Mouse (Mus musculus): Measurements from ENCODE around the gene Akr1b3. TPM values are rescaled to one million over a fixed set of nuclear protein-coding genes. Genes with fewer than 3 reads are reported as not detected.
A peak's percentile ranks its signal among the peaks of the same experiment; 100 is the strongest.

Akr1b3 gene
- total RNA-seq, 2 experiments from 2014 or later, result 57.2 to 60.9 TPM

- DNase-seq (ENCODE audit: extremely low spot score in 1 of 2, low spot score in 2 of 2), result no peak
- intact Hi-C loops (cut with DNase I), result no loop called here
These were observed 30.4 kb downstream of the Akr1b3 start for GRCm38 (mm10) chr6:34286841-34287240.

GRCm38 (mm10) chr6:34278385-34278784 is 38.9 kb downstream of the Akr1b3 start:
- intact Hi-C loops (cut with DNase I), result loop anchor here (5.0 kb wide), 1 partner anchor 71 kb away; no protein-coding TSS in a partner anchor

GRCm38 (mm10) chr6:34277665-34278064 is 39.6 kb downstream of the Akr1b3 start:
- peak; percentile 54 to 73 for DNase-seq (ENCODE audit: extremely low spot score in 1 of 2, low spot score in 2 of 2)
- intact Hi-C loops (cut with DNase I), result loop anchor here (5.0 kb wide), 1 partner anchor 70 kb away; no protein-coding TSS in a partner anchor

More at GRCm38 (mm10) chr6:34278385-34278784, 38.9 kb downstream of the Akr1b3 start:
- no peak for DNase-seq (ENCODE audit: extremely low spot score in 1 of 2, low spot score in 2 of 2)

GRCm38 (mm10) chr6:34274346-34274745 is 42.9 kb downstream of the Akr1b3 start:
- intact Hi-C loops (cut with DNase I), result no loop called here
- DNase-seq (ENCODE audit: extremely low spot score in 1 of 2, low spot score in 2 of 2), result peak; percentile 36 to 44

GRCm38 (mm10) chr6:34273073-34273472 is 44.2 kb downstream of the Akr1b3 start:
- intact Hi-C loops (cut with DNase I), result no loop called here

GRCm38 (mm10) chr6:34272462-34272861 is 44.8 kb downstream of the Akr1b3 start:
- intact Hi-C loops (cut with DNase I), result no loop called here

More at GRCm38 (mm10) chr6:34273073-34273472, 44.2 kb downstream of the Akr1b3 start:
- DNase-seq (ENCODE audit: extremely low spot score in 1 of 2, low spot score in 2 of 2), result no peak

GRCm38 (mm10) chr6:34270717-34271116 is 46.6 kb downstream of the Akr1b3 start:
- intact Hi-C loops (cut with DNase I), result no loop called here
- no peak for DNase-seq (ENCODE audit: extremely low spot score in 1 of 2, low spot score in 2 of 2)

More at GRCm38 (mm10) chr6:34272462-34272861, 44.8 kb downstream of the Akr1b3 start:
- DNase-seq (ENCODE audit: extremely low spot score in 1 of 2, low spot score in 2 of 2), result no peak

GRCm38 (mm10) chr6:34258546-34258945 is 58.7 kb downstream of the Akr1b3 start:
- intact Hi-C loops (cut with DNase I), result no loop called here
- DNase-seq (ENCODE audit: extremely low spot score in 1 of 2, low spot score in 2 of 2), result no peak

Other genes starting within 250 kb of the Akr1b3 start
- 10 to 100 TPM; 42.1 to 42.7 TPM for gene Slc35b4, start 140.4 kb downstream of the Akr1b3 start, total RNA-seq (2021)
- 1 to 10 TPM in 1 of 2 experiments, under 1 TPM in 1; 0.84 to 1.1 TPM for gene Akr1b8, start 36.6 kb upstream of the Akr1b3 start, total RNA-seq (2021)
- gene Akr1b10, start 66.7 kb upstream of the Akr1b3 start, total RNA-seq (2021), result 10 to 100 TPM; 15.6 to 15.7 TPM
- gene Akr1b7, start 94.9 kb upstream of the Akr1b3 start, total RNA-seq (2021), result not detected
- gene Bpgm, start 158.7 kb upstream of the Akr1b3 start, total RNA-seq (2021), result 10 to 100 TPM; 69.5 to 79.9 TPM

All from left cerebral cortex, postnatal 10 days (tissue).